Mouse (Mus musculus) v-Abl transformed pro-B cells (cell line): ENCODE data around the gene Maml1.
"Not testable (repeated sequence)": the region's sequence is repeated elsewhere in the genome, so short reads cannot be mapped to it uniquely, and the experiment has no call there.

Source experiments
- in situ Hi-C, 2 experiments: fragments of 400-800 bp; cut with MboI; formaldehyde crosslinking; loops; one replicate each; pipeline ENCODE4 v1.15.1; 2025; ENCODE audit not compliant: unreplicated experiment in 2 of 2

Gene Maml1

GRCm38 (mm10) chr11:50292190-50292855 is at the start of gene Maml1:
TSS of gene Maml1 (minus strand) at chr11:50292311.
- in situ Hi-C loops, result no loop called here

- in situ Hi-C loops, result no loop called here
These were observed 44.8 kb upstream of the Maml1 start for GRCm38 (mm10) chr11:50336891-50337290.

GRCm38 (mm10) chr11:50336126-50336525 is 44.0 kb upstream of the Maml1 start:
- in situ Hi-C loops, result no loop called here

- in situ Hi-C loops, result no loop called here
These were observed 41.1 kb upstream of the Maml1 start for GRCm38 (mm10) chr11:50333181-50333580.

GRCm38 (mm10) chr11:50329378-50329777 is 37.3 kb upstream of the Maml1 start:
- in situ Hi-C loops, result loop anchor here in 1 of 2 experiments (5.0 kb wide), 1 partner anchor 52 kb away; no protein-coding TSS in a partner anchor

GRCm38 (mm10) chr11:50328075-50328625 is 36.0 kb upstream of the Maml1 start:
- in situ Hi-C loops, result loop anchor here in 1 of 2 experiments (5.0 kb wide), 1 partner anchor 51 kb away; no protein-coding TSS in a partner anchor

GRCm38 (mm10) chr11:50326302-50326966 is 34.3 kb upstream of the Maml1 start:
- in situ Hi-C loops, result loop anchor here in 1 of 2 experiments (5.0 kb wide), 1 partner anchor 49 kb away; no protein-coding TSS in a partner anchor

- in situ Hi-C loops, result loop anchor here in 1 of 2 experiments (5.0 kb wide), 1 partner anchor 48 kb away; no protein-coding TSS in a partner anchor
These were observed 33.6 kb upstream of the Maml1 start, which contains the start of gene Canx for GRCm38 (mm10) chr11:50325496-50326301. TSS of gene Canx (minus strand) at chr11:50325673.

GRCm38 (mm10) chr11:50324751-50325471 is 32.8 kb upstream of the Maml1 start:
- in situ Hi-C loops, result loop anchor here in 1 of 2 experiments (5.0 kb wide), 1 partner anchor 48 kb away; no protein-coding TSS in a partner anchor

GRCm38 (mm10) chr11:50323843-50324242 is 31.7 kb upstream of the Maml1 start:
- in situ Hi-C loops, result no loop called here

GRCm38 (mm10) chr11:50322345-50322744 is 30.2 kb upstream of the Maml1 start:
- in situ Hi-C loops, result no loop called here

- in situ Hi-C loops, result no loop called here
These were observed 29.1 kb upstream of the Maml1 start for GRCm38 (mm10) chr11:50321239-50321638.

- in situ Hi-C loops, result not testable (repeated sequence)
These were observed 27.2 kb upstream of the Maml1 start for GRCm38 (mm10) chr11:50319343-50319742.

GRCm38 (mm10) chr11:50312803-50313202 is 20.7 kb upstream of the Maml1 start:
- in situ Hi-C loops, result no loop called here

GRCm38 (mm10) chr11:50303406-50303805 is 11.3 kb upstream of the Maml1 start:
- in situ Hi-C loops, result no loop called here

- in situ Hi-C loops, result no loop called here
These were observed 568 bp downstream of the Maml1 start for GRCm38 (mm10) chr11:50291321-50292165.

- in situ Hi-C loops, result no loop called here
These were observed 1.5 kb downstream of the Maml1 start for GRCm38 (mm10) chr11:50290486-50291225.

GRCm38 (mm10) chr11:50286428-50286827 is 5.7 kb downstream of the Maml1 start:
- in situ Hi-C loops, result no loop called here
